Mouse (Mus musculus): ENCODE measurements at regions not wholly inside any gene's neighbourhood (a gene's known extent, or its start where the extent isn't known, plus 50 kb on each side); places are given as distances from the start of the nearest gene placed in this dataset.

DNA sequence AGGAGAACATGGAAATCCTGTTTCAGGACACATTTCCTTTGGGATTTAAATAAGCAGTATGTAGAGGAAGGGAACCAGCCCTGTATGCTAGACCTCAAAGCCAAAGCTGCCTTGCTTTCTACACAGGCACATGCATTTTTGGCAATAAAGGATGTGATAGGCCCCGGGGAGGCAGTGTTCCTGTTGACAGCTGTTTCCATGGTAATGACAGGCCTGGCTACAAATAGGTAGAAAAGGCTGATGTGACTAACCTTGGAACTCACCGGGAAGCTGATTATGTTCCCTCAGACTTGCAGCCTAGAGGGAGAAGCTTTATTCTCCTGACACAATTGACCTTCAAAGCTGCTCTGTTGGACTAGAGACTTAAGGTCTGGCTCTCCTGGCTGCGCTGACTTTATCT is 101.6 kb upstream of the Ywhaq start:
- Histone ChIP-seq H3K4me1 (no peaks in the 10 kb centered on the region), H3K27me3 (replicated peaks) (no peaks in the 10 kb centered on the region), H3K36me3 (replicated peaks; ENCODE audit: low read length) (no peaks in the 10 kb centered on the region), H3K4me3 (replicated peaks) (no peak overlapping the region), H3K9me3 (peaks cover 38% of the 10 kb centered on the region)
- TF ChIP-seq FLI1 (IDR thresholded peaks at IDR 0.05; ENCODE audit: low read length) (no peak), GATA1 (IDR thresholded peaks at IDR 0.05; ENCODE audit: borderline replicate concordance, low read length) (no peak)

DNA sequence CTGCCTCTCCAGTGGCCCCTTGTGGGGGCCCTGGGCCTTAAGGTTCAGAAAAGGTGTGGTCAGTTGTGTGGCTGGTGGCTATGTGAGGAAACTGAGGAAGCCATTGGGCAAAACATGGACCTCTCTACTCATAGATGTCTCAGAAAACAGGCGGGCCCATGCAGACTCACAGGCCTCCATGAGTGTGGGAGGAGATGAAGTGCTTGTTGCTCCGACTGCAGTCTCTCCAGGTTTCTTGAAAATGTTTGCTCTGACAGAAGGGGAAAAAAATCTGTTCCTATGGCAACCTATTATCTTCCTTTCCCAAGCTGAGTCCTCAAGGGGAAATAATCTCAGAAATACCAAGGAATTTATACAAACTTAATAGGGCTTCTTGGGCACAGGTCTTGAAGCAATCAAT is 95.3 kb upstream of the Ywhaq start:
- Histone ChIP-seq H3K27me3 (replicated peaks) (no peaks in the 10 kb centered on the region), H3K9me3 (peaks cover 57% of the 10 kb centered on the region), H3K36me3 (replicated peaks; ENCODE audit: low read length) (no peaks in the 10 kb centered on the region), H3K4me3 (replicated peaks) (no peak overlapping the region), H3K4me1 (no peaks in the 10 kb centered on the region)
- TF ChIP-seq GATA1 (IDR thresholded peaks at IDR 0.05; ENCODE audit: borderline replicate concordance, low read length) (no peak), FLI1 (IDR thresholded peaks at IDR 0.05; ENCODE audit: low read length) (no peak)

DNA sequence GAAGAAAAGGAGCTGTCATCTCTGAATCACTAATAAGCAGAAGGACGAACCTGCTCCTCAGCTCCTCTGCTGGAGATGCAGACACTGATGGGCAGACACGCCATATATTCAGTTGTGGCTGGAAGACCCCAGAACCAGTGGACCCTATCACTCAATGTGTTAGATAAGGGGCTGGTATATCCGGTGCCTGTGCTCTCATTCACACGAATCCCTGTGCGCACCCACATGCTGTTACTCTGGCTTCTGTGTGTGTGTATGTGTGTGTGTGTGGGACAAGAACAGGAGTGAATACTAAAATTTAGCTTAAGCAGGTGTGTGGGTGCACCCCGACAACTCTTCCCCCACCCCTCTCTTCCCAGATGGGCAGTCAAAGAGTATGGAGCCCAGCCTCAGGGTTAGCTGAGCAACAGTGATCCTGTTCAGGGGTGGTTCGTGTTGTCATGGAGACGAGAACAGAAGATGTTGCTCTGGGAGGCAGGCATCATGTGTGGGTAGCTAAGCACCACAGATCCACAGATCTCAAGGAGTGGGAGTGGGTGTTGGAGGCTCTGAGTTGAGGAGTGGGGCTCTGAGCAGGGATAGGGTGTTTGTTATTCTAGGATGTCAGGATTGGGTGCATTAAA is 93.7 kb upstream of the Ywhaq start:
- Histone ChIP-seq H3K9me3 (peaks cover 46% of the 10 kb centered on the region), H3K4me3 (replicated peaks) (no peak overlapping the region), H3K36me3 (replicated peaks; ENCODE audit: low read length) (no peaks in the 10 kb centered on the region), H3K4me1 (no peaks in the 10 kb centered on the region), H3K27me3 (replicated peaks) (no peaks in the 10 kb centered on the region)
- TF ChIP-seq GATA1 (IDR thresholded peaks at IDR 0.05; ENCODE audit: borderline replicate concordance, low read length): no peak
- no peak for TF ChIP-seq FLI1 (IDR thresholded peaks at IDR 0.05; ENCODE audit: low read length)

GRCm38 (mm10) chr12:21507080-21507479 is 89.6 kb upstream of the Ywhaq start:
- Histone ChIP-seq H3K4me3 (replicated peaks) (no peak overlapping the region), H3K27me3 (replicated peaks) (no peaks in the 10 kb centered on the region), H3K4me1 (no peaks in the 10 kb centered on the region), H3K36me3 (replicated peaks; ENCODE audit: low read length) (no peaks in the 10 kb centered on the region), H3K9me3 (peaks cover 36% of the 10 kb centered on the region)
- TF ChIP-seq FLI1 (IDR thresholded peaks at IDR 0.05; ENCODE audit: low read length): no peak
- TF ChIP-seq GATA1 (IDR thresholded peaks at IDR 0.05; ENCODE audit: borderline replicate concordance, low read length): no peak

DNA sequence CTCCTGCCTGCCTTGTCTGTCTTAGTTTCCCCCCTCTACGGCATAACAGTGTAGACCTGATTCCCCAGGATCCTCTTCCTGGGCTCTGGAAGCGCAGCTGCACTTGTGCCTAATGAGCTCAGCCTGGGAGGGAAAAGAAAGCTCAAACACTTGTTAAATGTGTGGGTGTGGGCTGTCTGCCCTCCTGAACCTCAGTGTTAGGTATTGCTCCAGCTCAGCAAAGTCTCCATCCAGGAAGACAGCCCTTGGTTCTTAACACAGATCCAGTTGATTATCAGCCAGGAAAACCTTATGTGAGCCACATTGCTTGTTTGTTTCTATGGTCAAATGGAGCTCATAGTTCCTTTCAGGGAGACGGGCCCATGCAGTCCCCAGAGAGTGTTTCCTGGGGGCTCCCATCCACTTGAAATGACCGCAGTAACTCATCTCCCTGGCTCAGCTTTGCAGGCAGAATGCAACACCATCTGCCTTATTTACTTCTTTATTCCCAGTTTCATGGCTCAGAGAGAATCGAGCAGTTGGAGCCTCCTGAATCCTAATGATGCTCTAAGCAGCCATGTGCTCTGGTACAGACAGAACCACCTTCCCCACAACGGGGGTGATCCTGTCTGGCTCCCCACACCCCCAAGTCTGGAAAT is 88.4 kb upstream of the Ywhaq start:
- TF ChIP-seq GATA1 (IDR thresholded peaks at IDR 0.05; ENCODE audit: borderline replicate concordance, low read length): no peak
- no peak for TF ChIP-seq FLI1 (IDR thresholded peaks at IDR 0.05; ENCODE audit: low read length)
- Histone ChIP-seq H3K36me3 (replicated peaks; ENCODE audit: low read length) (no peaks in the 10 kb centered on the region), H3K9me3 (peaks cover 36% of the 10 kb centered on the region), H3K27me3 (replicated peaks) (no peaks in the 10 kb centered on the region), H3K4me1 (no peaks in the 10 kb centered on the region), H3K4me3 (replicated peaks) (peak overlapping the region; percentile 57)

- Histone ChIP-seq H3K36me3 (replicated peaks; ENCODE audit: low read length) (no peaks in the 10 kb centered on the region), H3K9me3 (peaks cover 30% of the 10 kb centered on the region), H3K4me3 (replicated peaks) (no peak overlapping the region), H3K4me1 (no peaks in the 10 kb centered on the region), H3K27me3 (replicated peaks) (no peaks in the 10 kb centered on the region)
- TF ChIP-seq GATA1 (IDR thresholded peaks at IDR 0.05; ENCODE audit: borderline replicate concordance, low read length): no peak
- no peak for TF ChIP-seq FLI1 (IDR thresholded peaks at IDR 0.05; ENCODE audit: low read length)
These were observed 85.8 kb upstream of the Ywhaq start for GRCm38 (mm10) chr12:21503250-21503649.

DNA sequence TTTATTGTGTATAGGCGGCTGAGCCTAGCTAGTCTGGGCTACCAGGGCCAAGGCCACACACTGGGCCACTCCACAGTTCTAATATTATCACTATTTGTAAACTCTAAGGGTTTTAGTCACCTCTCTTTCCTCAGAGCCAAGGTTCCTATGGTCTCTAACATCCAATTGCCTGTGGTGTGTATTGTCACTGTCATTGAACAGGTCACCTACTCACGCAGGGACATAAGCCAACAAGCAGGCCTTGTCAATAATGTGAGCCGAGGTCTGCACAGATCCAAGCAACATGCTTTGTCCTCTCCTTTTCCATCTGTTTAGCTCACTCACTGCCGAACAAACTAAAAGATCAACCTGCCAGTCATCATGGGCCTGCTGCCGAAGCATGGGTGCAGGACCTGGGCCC is 79.5 kb upstream of the Ywhaq start:
- TF ChIP-seq FLI1 (IDR thresholded peaks at IDR 0.05; ENCODE audit: low read length) (no peak), GATA1 (IDR thresholded peaks at IDR 0.05; ENCODE audit: borderline replicate concordance, low read length) (no peak)
- Histone ChIP-seq H3K9me3 (peaks cover 14% of the 10 kb centered on the region), H3K27me3 (replicated peaks) (no peaks in the 10 kb centered on the region), H3K4me3 (replicated peaks) (no peak overlapping the region), H3K36me3 (replicated peaks; ENCODE audit: low read length) (no peaks in the 10 kb centered on the region), H3K4me1 (no peaks in the 10 kb centered on the region)

- H3K27me3 ChIP-seq (replicated peaks): no peaks in the 10 kb centered on the region
- peaks cover 13% of the 10 kb centered on the region for H3K9me3 ChIP-seq
- no peak for TF ChIP-seq GATA1 (IDR thresholded peaks at IDR 0.05; ENCODE audit: borderline replicate concordance, low read length)
- TF ChIP-seq FLI1 (IDR thresholded peaks at IDR 0.05; ENCODE audit: low read length): no peak
- H3K36me3 ChIP-seq (replicated peaks; ENCODE audit: low read length): no peaks in the 10 kb centered on the region
- no peaks in the 10 kb centered on the region for H3K4me1 ChIP-seq
- no peak overlapping the region for H3K4me3 ChIP-seq (replicated peaks)
These were observed 78.1 kb upstream of the Ywhaq start for GRCm38 (mm10) chr12:21495511-21495910.

DNA sequence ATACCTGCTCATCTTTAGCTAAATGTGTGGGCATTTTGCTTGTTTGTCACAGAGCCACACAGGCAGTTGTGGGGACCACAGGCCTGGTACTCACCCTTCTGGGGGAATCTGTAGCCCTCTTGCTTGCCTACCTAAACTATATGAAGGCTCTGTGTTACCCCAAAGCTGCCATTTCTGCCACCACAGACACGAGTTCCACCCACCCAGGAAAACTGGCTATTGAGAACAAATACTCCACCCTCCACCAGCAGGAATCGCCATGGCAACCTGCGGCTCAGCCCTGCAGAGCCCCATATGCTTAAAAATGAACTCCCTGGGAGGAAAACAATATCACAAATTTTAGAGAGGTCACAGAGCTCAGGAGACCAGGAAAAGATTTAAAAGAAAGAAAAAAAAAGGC is 76.0 kb upstream of the Ywhaq start:
- Histone ChIP-seq H3K9me3 (peaks cover 16% of the 10 kb centered on the region), H3K36me3 (replicated peaks; ENCODE audit: low read length) (no peaks in the 10 kb centered on the region), H3K4me1 (no peaks in the 10 kb centered on the region), H3K4me3 (replicated peaks) (no peak overlapping the region), H3K27me3 (replicated peaks) (no peaks in the 10 kb centered on the region)
- no peak for TF ChIP-seq FLI1 (IDR thresholded peaks at IDR 0.05; ENCODE audit: low read length)
- no peak for TF ChIP-seq GATA1 (IDR thresholded peaks at IDR 0.05; ENCODE audit: borderline replicate concordance, low read length)

DNA sequence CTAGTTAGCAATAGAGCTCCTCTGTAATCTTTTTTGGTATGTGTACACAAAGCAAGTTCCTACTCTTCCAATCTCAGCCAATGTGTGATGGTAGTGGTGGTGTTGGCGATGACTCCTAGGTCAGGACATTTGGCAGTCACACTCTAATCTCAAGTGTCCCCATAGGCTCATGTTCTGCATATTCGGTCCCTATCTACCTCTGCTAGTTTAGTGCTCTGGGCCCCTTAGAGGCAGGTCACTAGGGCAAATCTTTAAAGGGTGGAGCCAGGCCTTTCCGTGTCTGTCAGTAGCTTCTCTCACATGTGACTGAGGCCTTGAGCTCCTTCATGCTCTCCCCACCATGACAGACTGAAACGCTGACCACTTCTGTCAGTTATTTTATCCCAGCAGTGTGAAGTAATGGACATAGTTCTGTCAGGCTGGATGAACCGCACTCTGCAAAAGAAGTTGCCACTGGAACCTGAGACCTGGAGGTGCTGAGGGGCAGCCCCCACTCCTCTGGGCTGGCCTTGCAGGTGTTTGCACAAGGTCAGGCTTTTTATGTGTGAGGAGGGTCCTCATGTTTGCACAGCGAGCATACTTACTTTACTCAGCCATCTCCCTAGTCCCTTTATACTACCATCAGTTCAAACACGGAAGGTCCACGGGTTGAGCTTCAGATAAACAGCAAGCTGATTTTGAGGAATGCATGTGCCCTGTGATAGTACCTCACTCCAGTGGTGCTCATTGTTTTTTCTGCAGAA is 75.3 kb upstream of the Ywhaq start:
- H3K4me1 ChIP-seq: no peaks in the 10 kb centered on the region
- no peaks in the 10 kb centered on the region for H3K27me3 ChIP-seq (replicated peaks)
- TF ChIP-seq GATA1 (IDR thresholded peaks at IDR 0.05; ENCODE audit: borderline replicate concordance, low read length) (no peak), FLI1 (IDR thresholded peaks at IDR 0.05; ENCODE audit: low read length) (no peak)
- peaks cover 16% of the 10 kb centered on the region for H3K9me3 ChIP-seq
- H3K4me3 ChIP-seq (replicated peaks): no peak overlapping the region
- no peaks in the 10 kb centered on the region for H3K36me3 ChIP-seq (replicated peaks; ENCODE audit: low read length)

Measured in megakaryocyte, embryonic 14.5 days (primary cell).